Mouse (Mus musculus) hindbrain, embryonic 10.5 days (tissue): Measurements from ENCODE around the gene Nubp1. TPM values are rescaled to one million over a fixed set of nuclear protein-coding genes. Genes with fewer than 3 reads are reported as not detected.
A peak's percentile ranks its signal among the peaks of the same experiment; 100 is the strongest.

Experiments
- DNase-seq: peaks from one replicate; pipeline ENCODE4 v3.0.0-alpha.2; 2017; ENCODE audit warnings: low spot score
- H3K27ac ChIP-seq: fragments of 300-500 bp; sonication (generic); 2 replicates; pipeline ENCODE4 v1.5.1; 2016; ENCODE audit warnings: mild to moderate bottlenecking, moderate library complexity
- H3K27me3 ChIP-seq: fragments of 300-500 bp; sonication (generic); 2 replicates; pipeline ENCODE4 v1.6.1; 2016; ENCODE audit warnings: mild to moderate bottlenecking; ENCODE audit not compliant: poor library complexity, insufficient read depth, severe bottlenecking
- H3K36me3 ChIP-seq: fragments of 300-500 bp; sonication (generic); 2 replicates; pipeline ENCODE4 v1.6.1; 2016; ENCODE audit warnings: mild to moderate bottlenecking, moderate library complexity
- H3K4me1 ChIP-seq: fragments of 300-500 bp; sonication (generic); replicated peaks from 2 replicates; pipeline ENCODE4 v1.6.1; 2016; ENCODE audit warnings: mild to moderate bottlenecking
- H3K4me3 ChIP-seq: fragments of 300-500 bp; sonication (generic); 2 replicates; pipeline ENCODE4 v1.5.1; 2016; ENCODE audit warnings: mild to moderate bottlenecking, moderate library complexity
- H3K9me3 ChIP-seq: fragments of 300-500 bp; sonication (generic); 2 replicates; pipeline ENCODE4 v1.6.1; 2016; ENCODE audit warnings: mild to moderate bottlenecking, moderate library complexity
- WGBS: fragments of 180-500 bp; shearing (Covaris S2); methylation state at CpG from one replicate; pipeline ENCODE4 v1.1.7; 2016; 5-methylcytosine and 5-hydroxymethylcytosine counted together
- polyA plus RNA-seq: library from polyadenylated mRNA; unstranded; fragments of >200 nt; fragmentation: Nextera tagmentation; extraction: Ambion mirVana; gene quantifications from 2 replicates; pipeline ENCODE4 v1.2.1, GENCODE M21; 2016

Nubp1 gene
- polyA plus RNA-seq, 1 experiment from 2014 or later, result 73.5 TPM

DNA sequence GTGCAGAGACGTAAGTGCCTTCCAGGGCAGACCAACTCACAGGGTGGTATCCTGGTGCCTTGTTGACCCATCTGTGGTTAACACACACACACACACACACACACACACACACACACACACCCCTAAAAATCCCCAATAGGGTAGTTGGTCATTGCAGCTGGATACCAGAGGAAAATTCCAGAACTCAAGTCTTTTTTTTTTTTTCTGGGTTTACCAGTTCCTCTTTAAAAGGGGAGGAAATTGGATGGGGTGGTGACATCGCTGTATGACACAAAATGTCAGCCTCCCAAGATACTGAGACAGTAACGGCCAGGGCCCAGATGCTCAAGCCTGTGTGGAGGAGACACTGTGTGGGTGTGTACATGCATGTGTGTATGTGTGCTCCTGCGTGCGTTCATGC lies 21.6 kb downstream of the Nubp1 start:
- Histone ChIP-seq H3K27ac (no peak overlapping the region), H3K4me3 (no peak overlapping the region), H3K36me3 (peaks cover 11% of the 10 kb centered on the region), H3K27me3 (no peaks in the 10 kb centered on the region), H3K9me3 (no peaks in the 10 kb centered on the region), H3K4me1 (no peaks in the 10 kb centered on the region)
- WGBS, result 85% methylated on average over 5 of the region's 5 CpGs
- no peak for DNase-seq

DNA sequence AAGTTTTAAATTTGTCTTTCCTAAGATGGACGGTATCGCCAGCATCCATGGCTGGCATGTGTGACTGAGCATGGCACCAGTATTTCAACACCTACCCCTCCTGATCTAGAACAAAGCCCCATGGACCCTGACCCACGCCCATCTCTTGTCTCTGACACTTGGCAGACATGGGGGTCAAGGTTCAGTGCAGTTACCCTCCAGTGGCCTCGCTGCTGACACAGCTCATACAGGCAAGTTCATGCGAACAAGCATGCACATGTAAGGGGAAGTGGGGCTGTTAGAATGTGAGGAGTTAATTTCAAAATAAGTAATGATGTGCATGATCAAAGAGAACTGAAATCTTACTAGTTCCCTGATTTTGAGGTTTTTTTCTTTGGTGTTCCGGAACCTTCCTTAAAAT lies 24.4 kb downstream of the Nubp1 start:
- Histone ChIP-seq H3K4me1 (no peaks in the 10 kb centered on the region), H3K27ac (no peak overlapping the region), H3K4me3 (no peak overlapping the region), H3K9me3 (no peaks in the 10 kb centered on the region), H3K36me3 (peaks cover 10% of the 10 kb centered on the region), H3K27me3 (no peaks in the 10 kb centered on the region)
- 81% methylated on average over 6 of the region's 6 CpGs for WGBS
- no peak for DNase-seq

DNA sequence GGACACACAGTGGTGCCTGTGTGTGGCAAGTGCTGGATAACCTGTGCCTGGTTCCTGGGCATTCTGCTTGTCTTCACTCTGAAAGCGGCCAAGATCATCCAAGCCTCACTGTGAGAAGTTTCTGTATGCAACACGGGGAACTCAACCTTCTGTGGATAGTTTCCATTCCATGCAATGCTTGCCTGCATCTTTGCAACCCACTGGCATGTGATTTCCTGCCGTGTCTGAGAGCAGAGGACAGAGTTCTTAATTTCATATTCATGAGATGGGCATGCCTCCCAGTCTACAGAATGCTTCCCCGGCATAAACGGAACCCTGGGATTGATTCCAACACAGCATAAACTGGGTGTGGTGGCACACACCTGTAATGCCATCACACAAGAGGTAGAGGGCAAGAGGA lies 26.3 kb downstream of the Nubp1 start:
- peaks cover 8% of the 10 kb centered on the region for H3K36me3 ChIP-seq
- H3K27me3 ChIP-seq, result no peaks in the 10 kb centered on the region
- 87% methylated on average over 5 of the region's 5 CpGs for WGBS

DNA sequence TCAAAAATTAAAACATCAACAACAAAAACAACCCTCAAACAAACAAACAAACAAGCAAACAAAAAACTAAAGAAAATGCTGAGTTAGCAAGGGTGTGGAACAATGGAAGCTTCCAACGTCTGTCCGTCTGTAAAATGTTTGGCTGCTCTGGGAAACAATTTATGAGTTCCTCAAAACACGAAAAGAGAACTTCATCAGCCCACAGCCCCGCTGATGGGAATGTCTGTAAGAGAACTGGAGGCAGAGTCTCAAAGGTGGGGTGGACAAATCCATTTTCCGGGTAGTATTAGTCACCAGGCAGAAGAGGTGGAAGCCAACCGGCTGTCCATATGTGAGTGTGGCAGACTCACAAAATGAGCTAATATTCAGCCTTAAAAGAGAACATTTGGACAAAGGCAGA lies 29.6 kb downstream of the Nubp1 start:
- H3K27ac ChIP-seq, result no peak overlapping the region
- no peak for DNase-seq
- peaks cover 8% of the 10 kb centered on the region for H3K36me3 ChIP-seq
- H3K4me1 ChIP-seq, result peaks cover 11% of the 10 kb centered on the region
- WGBS, result 89% methylated on average over 6 of the region's 6 CpGs
- H3K9me3 ChIP-seq, result no peaks in the 10 kb centered on the region
- H3K4me3 ChIP-seq, result no peak overlapping the region
- H3K27me3 ChIP-seq, result no peaks in the 10 kb centered on the region

More for the DNA sequence above, 26.3 kb downstream of the Nubp1 start:
- no peaks in the 10 kb centered on the region for H3K9me3 ChIP-seq
- DNase-seq, result no peak
- no peaks in the 10 kb centered on the region for H3K4me1 ChIP-seq
- no peak overlapping the region for H3K27ac ChIP-seq
- no peak overlapping the region for H3K4me3 ChIP-seq

DNA sequence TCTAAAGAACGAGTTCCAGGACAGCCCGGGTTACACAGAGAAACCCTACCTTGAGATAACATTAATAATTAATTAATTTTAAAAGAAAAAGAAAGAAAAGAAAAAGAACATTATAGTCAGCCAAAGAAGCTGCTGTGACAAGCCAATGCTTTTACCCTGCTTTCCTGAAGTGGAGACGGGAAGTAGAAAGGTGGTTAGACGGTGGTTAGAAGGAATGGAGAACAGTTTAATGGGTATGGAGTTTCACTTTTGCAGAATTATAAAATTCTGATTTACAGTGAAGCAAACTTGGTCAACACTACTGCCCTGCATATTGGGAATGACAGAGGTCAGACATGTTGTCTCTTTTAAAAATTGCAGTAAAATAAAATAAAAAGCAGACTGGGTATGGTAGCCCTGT lies 30.0 kb downstream of the Nubp1 start:
- no peak overlapping the region for H3K27ac ChIP-seq
- WGBS, result 90% methylated on average over 4 of the region's 4 CpGs

DNA sequence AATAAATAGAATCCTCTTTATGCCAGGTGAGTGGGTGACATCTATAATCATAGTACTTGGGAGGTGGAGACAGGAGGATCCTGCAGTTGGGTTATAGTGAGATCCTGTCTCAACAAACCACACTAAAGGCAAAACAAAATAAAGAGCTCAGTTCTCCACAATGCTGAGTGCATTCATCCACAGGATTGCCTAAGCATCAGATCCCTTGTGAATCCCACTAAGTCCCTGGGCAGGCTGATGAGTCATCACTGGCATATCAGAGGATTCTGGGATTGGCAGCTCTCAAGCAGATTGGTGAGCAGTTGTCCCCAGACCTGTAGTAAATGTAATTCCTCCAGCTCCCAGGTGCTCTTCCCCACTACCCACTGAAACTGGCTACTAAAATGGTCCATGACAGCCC lies 32.0 kb downstream of the Nubp1 start:
- H3K36me3 ChIP-seq, result peaks cover under 1% of the 10 kb centered on the region
- H3K4me3 ChIP-seq, result no peak overlapping the region
- H3K4me1 ChIP-seq, result peaks cover 27% of the 10 kb centered on the region
- DNase-seq, result no peak
- H3K27me3 ChIP-seq, result no peaks in the 10 kb centered on the region
- H3K9me3 ChIP-seq, result no peaks in the 10 kb centered on the region
- no peak overlapping the region for H3K27ac ChIP-seq

More for the DNA sequence above, 30.0 kb downstream of the Nubp1 start:
- Histone ChIP-seq H3K27me3 (no peaks in the 10 kb centered on the region), H3K9me3 (no peaks in the 10 kb centered on the region), H3K4me3 (no peak overlapping the region), H3K36me3 (peaks cover 8% of the 10 kb centered on the region), H3K4me1 (peaks cover 15% of the 10 kb centered on the region)
- no peak for DNase-seq

DNA sequence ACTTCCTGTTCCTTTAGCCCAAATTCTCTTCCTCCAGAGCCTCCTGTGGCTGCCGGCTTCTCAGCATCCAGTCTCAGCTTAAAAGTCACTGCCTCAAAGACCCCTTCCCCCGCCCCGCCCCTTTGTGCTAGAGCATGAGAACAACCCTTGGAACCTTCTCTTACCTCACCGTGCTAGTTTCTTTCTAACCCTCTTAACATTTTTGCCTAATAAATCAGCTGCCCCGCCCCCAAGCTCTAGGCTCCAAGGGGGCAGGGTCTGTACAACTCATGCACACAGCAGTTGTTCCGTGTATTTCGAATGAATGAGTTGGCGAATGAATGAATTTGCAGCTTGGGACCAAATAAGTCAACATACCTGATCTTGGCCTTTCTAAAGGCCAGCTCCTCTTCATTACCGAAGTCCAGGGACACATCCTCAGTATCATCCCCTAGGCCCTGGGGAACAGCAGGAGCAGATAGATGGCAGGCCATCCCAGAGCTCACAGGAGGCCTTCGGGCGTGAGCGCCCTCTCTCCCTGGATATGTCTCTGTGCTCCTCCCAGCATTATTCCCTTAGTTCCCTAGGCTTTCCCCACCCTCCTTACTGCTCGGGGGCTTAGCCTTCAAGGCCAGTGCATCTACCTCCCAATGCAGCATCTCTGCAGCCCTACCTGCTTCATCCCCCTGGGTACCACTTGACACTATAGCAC lies 35.0 kb downstream of the Nubp1 start:
- DNase-seq, result no peak
- H3K27me3 ChIP-seq, result no peaks in the 10 kb centered on the region
- H3K27ac ChIP-seq, result peak overlapping the region; percentile 86
- no peaks in the 10 kb centered on the region for H3K9me3 ChIP-seq
- 16% methylated on average over 13 of the region's 13 CpGs for WGBS
- H3K4me3 ChIP-seq, result peak overlapping the region; percentile 58
- no peaks in the 10 kb centered on the region for H3K36me3 ChIP-seq
- H3K4me1 ChIP-seq, result peaks cover 27% of the 10 kb centered on the region

DNA sequence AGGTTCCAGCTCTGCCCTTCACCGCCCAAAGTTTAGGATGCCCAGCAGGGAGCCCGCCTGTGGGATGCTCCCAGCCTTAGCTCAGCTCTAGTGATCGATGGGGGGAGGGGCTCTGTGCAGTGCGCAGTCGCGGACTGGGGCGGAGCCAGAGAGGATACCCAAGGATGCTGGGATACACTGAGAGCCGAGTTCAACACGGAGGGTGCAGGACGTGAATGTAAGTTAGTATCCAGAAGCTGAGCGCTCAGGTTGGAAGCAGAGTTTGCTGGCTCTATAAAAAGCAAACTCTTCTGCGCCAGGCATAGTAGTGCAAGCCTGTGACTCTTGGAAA lies 35.5 kb downstream of the Nubp1 start, which contains the start of gene Tvp23a:
Gene Tvp23a, minus strand, starts transcription at position 99 of the 331 bp plus-strand sequence.
- H3K27ac ChIP-seq, result peak within 1 kb of the TSS; percentile 86
- H3K36me3 ChIP-seq, result no peaks in the 10 kb centered on the region
- H3K4me1 ChIP-seq, result peaks cover 27% of the 10 kb centered on the region
- no peaks in the 10 kb centered on the region for H3K9me3 ChIP-seq
- H3K4me3 ChIP-seq, result peak within 1 kb of the TSS; percentile 58
- H3K27me3 ChIP-seq, result no peaks in the 10 kb centered on the region
- under 1% methylated on average over 12 of the region's 12 CpGs for WGBS
- DNase-seq, result peak; percentile 91

DNA sequence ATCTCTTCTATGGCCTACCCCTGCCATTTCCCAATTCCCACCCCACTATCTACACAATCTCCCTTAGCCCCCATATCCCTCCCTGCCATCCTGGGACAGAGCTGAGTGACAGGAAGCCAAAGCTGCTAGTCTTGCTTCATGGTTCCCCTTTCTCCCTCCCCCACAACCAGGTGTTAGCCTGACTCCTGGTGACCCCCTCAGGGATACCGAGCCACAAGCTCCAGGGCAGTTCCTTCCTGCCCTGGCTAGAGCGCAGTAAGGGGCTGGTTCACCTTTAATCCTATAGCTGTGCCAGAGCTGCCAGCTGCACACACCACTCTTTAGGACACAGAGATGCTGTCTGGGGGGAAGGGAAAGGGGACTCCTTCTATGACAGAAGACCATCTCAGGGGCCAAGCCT lies 36.0 kb downstream of the Nubp1 start:
- H3K36me3 ChIP-seq, result no peaks in the 10 kb centered on the region
- peak overlapping the region; percentile 58 for H3K4me3 ChIP-seq
- H3K27ac ChIP-seq, result peak overlapping the region; percentile 86
- WGBS, result 69% methylated on average over 2 of the region's 2 CpGs
- H3K27me3 ChIP-seq, result no peaks in the 10 kb centered on the region
- no peak for DNase-seq
- H3K4me1 ChIP-seq, result peaks cover 27% of the 10 kb centered on the region
- no peaks in the 10 kb centered on the region for H3K9me3 ChIP-seq

DNA sequence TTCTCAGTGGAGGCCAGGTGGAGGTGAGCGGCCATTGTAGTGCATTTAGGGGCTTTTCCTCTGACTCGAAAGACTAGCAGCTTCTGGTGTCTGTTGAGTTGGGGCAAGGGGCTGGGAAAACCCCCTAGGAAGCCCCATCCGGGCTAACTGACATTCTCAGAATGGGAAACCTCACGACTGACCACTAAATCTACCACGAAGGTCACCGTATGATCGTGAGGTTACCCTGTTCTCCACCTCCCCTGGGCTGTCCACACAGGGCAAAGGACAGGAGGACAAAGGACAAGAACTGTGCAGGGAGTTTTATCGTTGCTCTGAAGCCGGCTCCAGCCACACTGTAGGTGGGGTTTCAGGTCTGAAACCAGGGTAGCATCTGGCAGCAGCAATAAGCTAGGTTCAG lies 37.2 kb downstream of the Nubp1 start:
- Histone ChIP-seq H3K36me3 (no peaks in the 10 kb centered on the region), H3K27me3 (no peaks in the 10 kb centered on the region), H3K9me3 (no peaks in the 10 kb centered on the region), H3K4me3 (no peak overlapping the region), H3K27ac (no peak overlapping the region), H3K4me1 (peaks cover 27% of the 10 kb centered on the region)
- WGBS, result 84% methylated on average over 9 of the region's 9 CpGs
- no peak for DNase-seq

DNA sequence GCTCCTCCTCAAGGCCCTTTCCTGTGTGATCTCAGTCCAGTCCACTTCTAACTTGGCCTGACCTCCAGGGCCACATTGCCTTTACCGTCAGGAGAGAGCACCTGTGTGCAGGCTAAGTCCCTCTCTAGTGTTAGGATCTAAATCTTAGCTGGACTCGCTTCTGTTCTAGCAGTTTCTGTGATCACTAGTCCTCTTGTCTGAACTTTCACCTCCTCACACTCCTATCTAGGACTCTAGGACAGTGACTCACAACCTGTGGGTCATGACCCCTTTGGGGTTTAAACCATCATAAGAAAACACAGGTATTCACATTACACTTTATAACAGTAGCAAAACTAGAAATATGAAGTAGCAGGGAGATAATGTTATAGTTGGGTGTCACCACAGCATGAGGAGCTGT lies 40.2 kb downstream of the Nubp1 start:
- DNase-seq, result no peak
- H3K4me3 ChIP-seq, result no peak overlapping the region
- peaks cover 15% of the 10 kb centered on the region for H3K4me1 ChIP-seq
- no peaks in the 10 kb centered on the region for H3K36me3 ChIP-seq
- H3K9me3 ChIP-seq, result no peaks in the 10 kb centered on the region
- no peak overlapping the region for H3K27ac ChIP-seq
- WGBS, result 82% methylated on average over 2 of the region's 2 CpGs
- no peaks in the 10 kb centered on the region for H3K27me3 ChIP-seq

DNA sequence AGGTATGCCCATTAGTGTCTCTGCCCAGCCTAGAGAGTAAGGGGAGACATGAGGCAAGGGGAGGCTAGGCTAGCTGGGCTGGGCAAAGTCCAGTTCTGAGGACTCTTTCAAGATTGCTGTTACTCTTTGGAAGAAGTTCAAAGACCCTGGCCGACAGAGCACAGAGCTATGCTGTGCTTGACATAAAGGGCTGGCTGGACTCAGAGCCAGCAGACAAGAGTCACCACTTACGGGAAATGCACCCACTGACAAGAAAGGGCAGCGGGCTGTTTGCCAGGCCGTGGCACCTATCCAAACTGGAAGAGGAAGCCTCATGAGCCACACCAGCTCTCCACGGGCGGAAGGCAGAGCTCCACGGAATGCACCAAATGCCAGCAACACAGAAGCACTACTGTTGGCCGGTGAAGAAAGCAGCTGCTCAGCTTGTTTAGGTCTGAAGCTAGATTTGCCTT lies 40.7 kb downstream of the Nubp1 start:
- no peak overlapping the region for H3K27ac ChIP-seq
- H3K9me3 ChIP-seq, result no peaks in the 10 kb centered on the region
- no peaks in the 10 kb centered on the region for H3K27me3 ChIP-seq
- H3K4me1 ChIP-seq, result peaks cover 11% of the 10 kb centered on the region
- 89% methylated on average over 8 of the region's 8 CpGs for WGBS
- no peaks in the 10 kb centered on the region for H3K36me3 ChIP-seq
- no peak for DNase-seq
- no peak overlapping the region for H3K4me3 ChIP-seq

DNA sequence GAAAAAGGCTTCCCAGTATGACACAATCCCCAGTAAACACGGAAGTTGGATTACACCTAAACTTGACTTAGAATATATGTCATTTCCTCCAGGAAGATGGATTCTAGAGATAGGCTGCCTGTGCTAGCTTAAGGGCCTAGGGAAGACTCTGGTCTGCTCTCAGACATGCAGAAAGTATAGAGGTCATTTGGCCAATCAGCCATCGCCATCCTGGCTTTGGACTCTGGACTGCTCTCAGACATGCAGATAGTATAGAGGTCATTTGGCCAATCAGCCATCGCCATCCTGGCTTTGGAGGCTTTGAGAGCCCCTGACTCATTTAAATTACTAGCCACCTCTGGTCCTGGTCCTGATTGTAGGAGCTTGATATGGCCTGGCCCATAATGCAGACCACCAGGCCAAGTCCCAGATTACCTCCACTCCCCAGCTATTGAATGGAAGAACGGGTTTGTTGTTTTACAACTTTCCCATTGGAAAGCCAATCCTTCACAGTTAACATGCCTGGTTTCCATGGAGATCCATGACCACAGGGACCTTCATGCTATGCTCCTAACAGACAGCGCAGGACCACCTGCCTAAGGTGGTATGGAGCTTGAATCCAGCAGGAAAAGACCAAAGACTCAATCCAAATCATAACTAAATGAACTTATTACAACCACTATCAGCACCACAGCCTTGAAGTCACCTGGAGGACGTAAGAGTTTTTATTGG lies 42.3 kb downstream of the Nubp1 start:
- Histone ChIP-seq H3K9me3 (no peaks in the 10 kb centered on the region), H3K4me1 (peaks cover 5% of the 10 kb centered on the region), H3K4me3 (no peak overlapping the region), H3K27me3 (no peaks in the 10 kb centered on the region), H3K27ac (no peak overlapping the region), H3K36me3 (no peaks in the 10 kb centered on the region)
- 80% methylated on average over 6 of the region's 6 CpGs for WGBS
- DNase-seq, result no peak
